Mouse (Mus musculus): ENCODE data around the gene Asic4.

Gene Asic4

DNA sequence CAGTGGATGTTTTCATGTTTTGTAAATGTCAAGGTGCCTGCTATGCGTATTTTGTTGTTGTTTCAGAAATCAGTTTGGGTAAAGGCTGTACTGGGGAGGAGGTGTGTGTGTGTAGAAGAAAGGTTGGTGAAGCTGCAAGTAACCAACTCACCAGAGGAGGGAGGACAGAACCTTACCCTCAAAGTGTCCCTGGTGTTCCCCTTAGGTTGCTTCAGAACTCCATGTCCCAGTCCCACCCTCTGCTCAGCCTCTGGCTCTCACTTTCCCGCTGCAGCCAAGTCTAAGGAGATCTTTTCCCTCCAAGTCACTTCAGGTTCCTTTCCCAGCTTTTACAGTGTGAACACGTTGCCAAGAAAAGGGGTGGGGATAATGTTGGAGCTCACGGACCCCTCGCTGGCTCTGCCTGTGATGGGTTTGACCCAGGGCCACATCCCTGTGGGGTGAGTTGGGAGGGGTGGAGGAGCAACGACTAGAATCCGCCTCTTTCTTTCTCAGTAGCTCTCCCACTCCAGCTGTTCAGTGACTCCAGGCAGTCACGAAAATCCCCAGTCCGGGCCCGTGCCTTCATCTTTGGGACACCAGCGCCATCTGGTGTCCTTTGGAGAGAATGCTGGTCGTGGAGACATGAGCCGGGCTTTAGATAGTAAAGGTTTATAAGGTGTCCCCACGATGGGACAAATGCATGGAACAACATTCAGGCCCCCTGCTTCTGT, 17.1 kb downstream of the Asic4 start:
- peak in 1 of 2 experiments; percentile 59 for DNase-seq (ENCODE audit: low spot score in 2 of 2)

DNA sequence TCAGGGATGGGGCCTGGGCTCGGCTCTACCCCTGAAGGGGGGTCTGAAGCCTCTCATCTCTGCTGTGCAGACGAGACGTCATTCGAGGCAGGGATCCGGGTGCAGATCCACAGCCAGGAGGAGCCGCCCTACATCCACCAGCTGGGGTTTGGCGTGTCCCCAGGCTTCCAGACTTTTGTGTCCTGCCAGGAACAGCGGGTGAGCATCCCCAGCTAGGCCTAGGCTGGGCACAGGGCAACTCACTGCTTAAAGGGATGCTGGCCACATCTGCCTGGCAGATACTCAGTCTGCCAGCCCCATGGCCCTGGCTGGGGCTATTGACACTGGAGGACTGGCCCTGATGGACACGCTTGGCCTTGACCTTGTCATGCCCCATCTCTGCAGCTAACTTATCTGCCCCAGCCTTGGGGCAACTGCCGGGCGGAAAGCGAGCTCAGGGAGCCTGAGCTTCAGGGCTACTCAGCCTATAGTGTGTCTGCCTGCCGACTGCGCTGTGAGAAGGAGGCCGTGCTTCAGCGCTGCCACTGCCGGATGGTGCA, 19.1 kb downstream of the Asic4 start:
- DNase-seq (ENCODE audit: low spot score in 2 of 2): no peak

DNA sequence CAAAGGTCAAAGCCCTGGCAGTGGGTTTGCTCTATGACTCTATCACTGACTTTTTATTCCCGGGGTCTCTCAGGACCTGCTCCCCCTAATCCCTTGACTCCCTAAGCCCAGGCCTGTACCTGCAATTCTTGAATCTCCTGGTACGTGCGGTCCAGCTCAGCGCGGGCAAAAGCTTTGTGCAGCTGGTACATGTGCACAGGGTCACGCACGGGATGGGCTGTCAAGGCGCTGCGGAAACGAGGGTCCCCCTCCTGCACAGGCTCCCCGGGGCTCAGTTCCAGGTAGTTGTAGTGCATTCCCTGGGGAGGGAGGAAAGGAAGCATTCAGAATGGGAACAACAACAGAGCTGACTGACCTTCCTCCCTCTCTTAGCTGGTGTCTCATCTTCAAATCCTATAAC, 26.2 kb downstream of the Asic4 start:
- DNase-seq (ENCODE audit: low spot score in 2 of 2): no peak

DNA sequence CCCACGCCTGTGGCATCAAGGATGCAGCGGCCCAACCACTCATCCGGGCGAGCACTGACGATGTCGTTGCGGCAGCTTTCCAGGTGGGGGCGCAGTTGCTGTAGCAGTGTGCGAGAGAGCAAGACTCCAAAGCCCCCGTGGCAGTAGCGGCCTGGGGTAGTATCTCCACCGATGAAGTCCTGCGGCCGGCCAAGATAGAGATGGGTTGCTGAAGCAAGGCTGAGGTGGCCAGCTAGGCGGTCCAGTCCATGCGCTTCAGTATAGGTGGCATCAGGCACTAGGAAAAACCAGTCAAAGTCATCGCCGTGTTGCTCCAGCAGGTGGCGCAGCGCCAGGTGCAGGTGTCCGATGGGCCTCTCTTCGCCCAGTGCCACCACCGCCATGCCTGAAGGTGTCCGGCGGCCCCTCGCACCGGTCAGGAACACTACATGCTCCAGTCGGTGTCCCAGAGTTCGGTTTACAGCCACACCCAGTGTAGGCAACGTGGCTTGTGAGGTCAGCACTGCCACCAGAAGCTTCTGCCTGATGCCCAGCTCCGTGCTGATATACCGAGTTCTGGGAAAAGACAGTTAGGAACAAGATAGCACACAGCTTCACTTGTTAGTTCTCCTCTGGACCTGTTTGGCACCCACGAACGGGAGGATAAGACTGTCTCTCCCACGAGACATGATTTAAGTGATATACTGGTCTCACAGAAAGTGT, 27.2 kb downstream of the Asic4 start:
- peak; percentile 84 to 89 for DNase-seq (ENCODE audit: low spot score in 2 of 2)

DNA sequence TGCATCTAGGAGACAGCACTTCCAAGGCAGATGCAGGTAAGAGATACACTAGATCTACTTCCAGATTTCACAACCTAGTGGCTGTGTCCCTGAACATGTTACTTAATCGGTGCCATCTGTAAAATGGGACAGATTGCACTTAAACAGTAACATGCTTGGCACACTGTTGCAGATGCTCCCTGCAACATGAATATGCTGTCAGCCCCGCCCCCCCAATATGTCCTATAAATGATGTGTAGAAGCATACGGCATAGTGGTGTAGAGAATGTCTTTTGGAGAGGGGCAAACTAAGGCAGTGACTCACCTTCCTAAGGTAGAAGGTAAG, 27.7 kb downstream of the Asic4 start:
- no peak for DNase-seq (ENCODE audit: low spot score in 2 of 2)

DNA sequence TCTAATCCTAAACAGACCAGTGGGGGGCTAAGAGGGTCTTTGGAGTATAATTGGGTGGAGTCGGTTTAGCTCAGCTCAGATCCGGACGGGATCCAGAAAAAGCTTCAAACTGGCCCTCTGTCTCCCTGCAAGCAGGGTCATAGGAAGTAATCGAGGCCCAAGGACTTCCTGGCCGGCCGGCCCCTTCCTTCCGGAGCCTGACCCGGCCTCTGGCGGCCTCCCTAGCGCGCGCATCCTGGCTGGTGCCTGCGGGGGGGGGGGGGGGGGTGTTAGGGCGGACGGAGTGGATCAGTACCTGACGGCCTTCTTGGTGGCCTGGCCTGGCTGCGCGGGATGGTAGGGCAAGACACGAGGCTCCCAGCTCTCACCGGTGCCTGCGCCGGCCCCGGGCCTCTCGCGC, 28.3 kb downstream of the Asic4 start:
- DNase-seq (ENCODE audit: low spot score in 2 of 2): peak; percentile 42 to 45

DNA sequence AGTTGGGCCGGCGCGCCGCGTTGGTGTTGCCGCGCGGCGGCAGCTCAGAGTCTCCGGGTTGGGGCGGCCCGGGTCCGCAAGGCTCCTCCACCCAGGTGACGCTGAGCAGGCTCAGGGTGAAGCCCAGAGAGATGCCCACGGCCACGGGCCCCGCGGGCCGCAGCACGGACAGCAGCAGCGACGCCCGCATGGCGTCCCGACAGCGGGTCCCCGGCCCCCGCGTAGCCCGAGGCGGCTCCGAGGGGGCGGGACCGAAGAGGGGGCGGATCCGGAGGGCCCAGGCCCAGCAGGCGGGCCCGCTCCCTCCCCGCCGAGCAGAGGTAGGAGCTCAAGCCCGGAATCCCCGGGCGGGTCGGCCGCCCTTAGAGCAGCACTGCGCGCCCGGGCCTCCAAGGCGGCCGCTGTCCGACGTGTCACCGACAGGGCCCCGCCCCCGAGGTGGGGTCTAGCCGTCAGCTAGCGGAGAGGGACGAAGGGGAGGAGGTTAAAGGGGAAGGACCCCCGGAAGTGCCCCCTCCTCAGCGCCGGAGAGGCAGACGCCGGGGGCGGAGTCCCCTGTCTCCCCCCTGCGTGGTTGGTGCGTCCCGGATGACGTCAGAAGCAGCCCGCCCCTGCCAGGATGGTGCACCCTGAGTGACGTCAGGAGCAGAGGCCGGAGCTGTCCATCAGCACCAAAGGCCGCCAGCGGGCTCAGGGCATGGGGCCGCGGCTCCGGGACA, 28.8 kb downstream of the Asic4 start, which contains the start of the genes Chpf and Tmem198:
Gene Chpf, minus strand, starts transcription at position 392 of the 719 bp plus-strand sequence.
Gene Tmem198, plus strand, starts transcription at position 617 of the 719 bp plus-strand sequence.
- peak; percentile 98 for DNase-seq (ENCODE audit: low spot score in 2 of 2)

DNA sequence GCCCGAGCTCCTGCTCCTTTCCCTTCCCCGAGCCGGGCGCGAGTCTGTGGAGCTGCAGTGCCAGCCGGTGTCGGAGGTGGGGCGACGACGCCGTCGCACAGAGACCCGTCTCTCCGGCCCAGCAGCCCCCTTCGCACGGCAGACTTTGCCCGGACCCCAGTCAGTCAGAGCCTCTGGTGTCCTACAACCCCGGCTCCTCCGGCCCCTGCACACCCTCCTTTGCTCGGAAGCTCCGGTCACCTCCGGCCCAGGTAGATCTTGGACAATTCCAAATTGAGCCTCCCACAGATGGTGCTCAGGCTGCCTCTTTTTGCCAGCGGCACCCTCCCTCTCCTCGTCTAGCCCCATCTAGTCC, 29.4 kb downstream of the Asic4 start:
- DNase-seq (ENCODE audit: low spot score in 2 of 2): no peak

DNA sequence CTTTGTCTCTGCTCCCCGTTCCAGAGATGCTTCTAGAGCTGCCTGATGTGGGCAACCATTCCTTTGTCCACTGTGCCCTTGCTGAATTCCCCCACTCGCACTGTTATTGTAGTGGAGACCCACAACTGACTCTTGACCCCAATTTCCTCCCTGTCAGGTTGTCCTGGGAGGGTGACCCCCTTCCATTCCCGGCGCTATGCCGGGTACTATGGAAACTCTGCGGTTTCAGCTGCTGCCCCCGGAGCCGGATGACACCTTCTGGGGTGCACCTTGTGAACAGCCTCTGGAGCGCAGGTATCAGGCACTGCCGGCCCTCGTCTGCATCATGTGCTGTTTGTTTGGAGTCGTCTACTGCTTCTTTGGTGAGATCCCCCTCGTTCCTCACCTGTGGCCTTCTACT, 29.8 kb downstream of the Asic4 start:
- no peak for DNase-seq (ENCODE audit: low spot score in 2 of 2)

DNA sequence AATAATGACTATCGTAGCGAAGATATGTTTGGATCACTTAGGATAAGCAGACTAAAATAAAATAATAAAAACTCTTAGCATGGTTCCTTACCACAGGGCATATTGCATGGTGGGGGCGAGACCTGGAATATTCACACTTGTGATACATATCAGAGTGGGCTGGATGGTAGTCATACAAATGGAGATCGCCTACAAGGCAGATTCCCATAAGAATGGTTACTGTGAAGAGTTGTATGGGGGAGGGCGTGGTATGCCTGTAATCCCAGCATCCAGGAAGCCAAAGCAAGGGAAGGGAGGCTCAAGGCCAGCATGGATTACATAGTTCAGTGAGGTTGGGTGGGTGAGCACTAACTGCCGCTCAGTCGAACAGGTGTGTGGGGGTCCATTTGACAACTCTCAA, 30.5 kb downstream of the Asic4 start:
- no peak for DNase-seq (ENCODE audit: low spot score in 2 of 2)

DNA sequence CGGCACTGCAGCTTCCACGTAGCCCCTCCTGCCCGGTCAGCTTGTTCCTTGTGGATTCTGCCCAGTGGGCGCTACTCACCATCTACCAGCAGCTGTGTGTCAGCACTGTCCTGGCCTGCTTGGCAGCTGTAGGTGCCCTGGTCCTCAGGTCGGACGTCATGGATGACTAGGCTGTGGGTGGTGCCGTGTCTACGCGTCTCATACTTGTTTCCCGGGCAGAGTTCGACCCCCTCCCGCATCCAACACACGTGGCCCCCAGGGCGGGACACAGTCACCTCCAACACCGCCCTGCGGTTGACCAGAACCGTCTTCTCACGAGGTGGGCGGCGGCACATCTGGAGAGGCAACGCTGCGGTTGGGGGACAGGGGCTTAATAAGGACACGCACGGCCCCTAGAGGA, 36.3 kb downstream of the Asic4 start:
- DNase-seq (ENCODE audit: low spot score in 2 of 2): peak in 1 of 2 experiments; percentile 12

DNA sequence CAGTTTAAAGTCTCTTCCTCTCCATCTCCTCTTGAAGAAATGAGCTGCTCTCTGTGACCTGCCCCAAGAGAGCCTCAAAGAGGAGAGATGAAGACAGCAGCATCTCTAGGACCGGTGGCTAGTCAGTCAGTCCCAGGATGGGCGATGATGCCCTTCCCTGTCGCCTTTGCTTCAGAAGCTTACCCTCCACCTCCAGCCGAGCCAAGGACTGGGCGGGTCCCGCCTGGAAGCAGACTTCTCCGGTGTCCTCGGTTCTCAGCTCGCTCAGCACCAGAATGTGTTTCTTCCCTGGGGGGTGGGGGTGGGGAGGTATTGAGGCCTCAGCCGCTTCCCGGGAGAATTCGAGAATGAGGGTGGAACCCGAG, 36.8 kb downstream of the Asic4 start:
- DNase-seq (ENCODE audit: low spot score in 2 of 2): no peak

DNA sequence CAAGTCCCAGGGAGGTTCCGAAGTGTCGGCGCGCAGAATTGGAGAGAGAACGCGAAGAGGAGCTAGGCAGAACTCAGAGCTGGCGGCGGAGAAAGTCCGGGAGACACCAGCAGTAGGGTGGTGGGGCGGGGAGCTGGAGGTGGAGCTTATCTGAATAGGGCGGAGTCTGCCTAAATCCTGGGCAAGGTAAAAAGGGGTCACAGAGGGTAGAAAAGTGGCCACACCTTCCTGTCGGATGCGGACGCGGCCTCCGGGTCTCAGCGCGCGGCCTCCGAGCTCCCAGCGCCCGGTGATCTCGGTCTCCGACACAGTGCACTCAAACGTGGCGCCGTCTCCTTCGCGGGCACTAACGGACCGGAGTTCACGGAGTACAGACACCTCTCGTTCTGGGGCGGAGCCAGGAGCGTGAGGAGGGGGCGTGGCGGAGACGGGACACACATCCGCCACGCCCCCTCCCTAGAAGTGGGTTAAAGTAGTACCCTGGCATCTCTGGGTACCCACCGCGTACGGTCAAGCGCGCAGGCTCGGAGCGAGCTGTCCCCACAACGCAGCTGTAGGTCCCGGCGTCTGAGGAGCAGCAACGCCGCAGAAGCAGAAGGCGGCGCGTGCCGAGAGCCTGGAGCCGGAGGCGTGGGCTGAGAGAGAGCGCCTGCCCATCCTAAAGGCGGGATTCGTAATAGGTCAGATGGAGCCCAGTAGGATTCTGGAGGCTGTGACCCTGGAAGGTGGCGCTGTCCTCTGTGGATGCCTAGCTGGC, 37.3 kb downstream of the Asic4 start:
- peak; percentile 23 to 55 for DNase-seq (ENCODE audit: low spot score in 2 of 2)

DNA sequence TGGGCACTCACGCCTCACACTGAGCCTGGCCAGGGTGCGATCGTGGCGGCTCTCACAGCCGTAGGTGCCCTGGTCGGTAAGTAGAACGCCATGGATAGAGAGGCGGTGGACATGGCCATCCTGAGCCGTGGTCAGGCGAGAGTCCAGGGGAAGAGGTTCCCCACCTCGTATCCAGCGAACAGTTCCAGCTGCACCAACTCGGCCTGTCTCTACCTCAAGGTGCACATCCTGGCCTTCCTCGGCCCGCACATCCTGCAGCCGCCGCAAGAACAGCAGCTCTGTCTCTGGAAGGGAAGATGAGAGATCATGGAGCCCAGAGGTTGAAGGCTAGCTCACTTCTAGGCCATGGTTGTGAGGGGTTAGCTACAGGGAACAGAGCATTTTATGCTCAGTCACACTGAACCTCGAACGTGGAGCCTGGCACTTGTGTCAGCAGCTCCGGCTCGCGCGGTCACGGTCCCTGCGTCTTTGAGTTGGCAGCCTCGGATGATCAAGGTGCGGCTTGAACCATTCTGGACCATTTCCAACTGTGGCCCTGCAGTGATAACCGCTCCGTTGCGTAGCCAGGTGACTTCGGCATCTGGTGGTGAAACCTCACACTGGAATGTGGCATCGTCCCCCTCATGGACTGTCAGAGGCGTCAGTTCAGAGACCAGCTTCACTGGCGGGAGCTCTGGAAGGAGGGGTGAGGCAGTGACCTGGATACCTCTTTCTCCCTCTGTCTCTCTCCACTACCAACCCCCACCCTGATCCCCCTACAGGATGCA, 40.7 kb downstream of the Asic4 start:
- DNase-seq (ENCODE audit: low spot score in 2 of 2): no peak

DNA sequence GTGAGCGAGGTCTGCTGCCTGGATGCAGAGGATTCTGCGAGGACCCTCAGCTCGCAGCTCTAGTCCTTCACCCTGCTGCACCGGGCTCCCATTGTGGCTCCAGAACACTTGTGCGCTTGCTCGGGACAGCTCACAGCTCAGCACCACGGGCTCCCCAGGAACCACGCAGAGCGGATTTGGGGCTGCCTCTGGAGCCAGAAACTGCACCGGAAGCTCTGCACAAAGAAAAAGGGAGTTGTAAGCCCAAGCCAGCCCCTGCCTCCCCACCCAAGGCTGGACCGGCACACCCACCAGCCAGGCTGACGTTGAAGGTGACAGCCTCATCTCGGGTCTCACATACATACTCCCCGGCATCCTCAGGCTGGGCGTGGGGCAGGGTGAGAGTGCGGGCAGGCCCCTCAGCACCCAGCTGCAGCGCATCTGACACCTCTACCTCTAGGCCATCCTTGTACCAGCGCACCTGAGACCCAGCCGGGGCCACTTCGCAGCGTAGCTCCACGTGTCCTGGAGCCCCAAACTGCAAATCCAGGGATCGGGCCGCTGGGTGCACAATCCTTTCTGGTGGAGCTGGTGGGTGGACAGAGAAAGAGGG, 42.4 kb downstream of the Asic4 start:
- DNase-seq (ENCODE audit: low spot score in 2 of 2): no peak

DNA sequence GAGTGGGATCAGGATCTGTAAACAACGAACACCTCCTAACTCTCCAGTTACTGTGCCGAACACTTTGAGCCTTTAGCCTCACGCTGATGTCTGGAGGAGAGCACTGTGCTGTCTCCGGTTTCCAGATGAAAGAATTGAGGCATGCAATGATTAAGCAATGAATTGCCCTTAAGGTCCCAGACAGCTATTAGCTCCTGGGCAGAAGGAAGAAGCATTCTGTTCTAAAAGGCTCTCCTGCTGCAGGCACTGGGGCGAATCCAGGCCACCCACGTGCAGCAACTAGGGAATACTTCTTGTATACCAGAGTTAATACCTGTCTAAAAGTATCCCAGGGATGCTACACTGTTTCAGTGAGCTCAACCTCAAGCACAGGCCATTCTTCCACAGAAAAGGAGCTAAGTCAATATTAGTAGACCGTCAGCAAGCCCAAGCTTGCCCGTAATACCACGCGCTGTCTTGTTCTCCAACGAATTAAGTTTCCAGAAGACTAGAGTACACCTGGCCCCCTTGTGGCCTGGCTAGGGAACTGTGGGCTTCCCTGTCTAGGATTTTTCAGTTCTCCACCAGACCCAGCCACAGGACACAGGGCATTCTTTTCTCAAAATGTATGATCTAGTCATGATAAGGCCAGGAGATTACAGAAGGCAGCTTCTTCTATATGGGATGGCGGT, 44.8 kb downstream of the Asic4 start:
- no peak for DNase-seq (ENCODE audit: low spot score in 2 of 2)

DNA sequence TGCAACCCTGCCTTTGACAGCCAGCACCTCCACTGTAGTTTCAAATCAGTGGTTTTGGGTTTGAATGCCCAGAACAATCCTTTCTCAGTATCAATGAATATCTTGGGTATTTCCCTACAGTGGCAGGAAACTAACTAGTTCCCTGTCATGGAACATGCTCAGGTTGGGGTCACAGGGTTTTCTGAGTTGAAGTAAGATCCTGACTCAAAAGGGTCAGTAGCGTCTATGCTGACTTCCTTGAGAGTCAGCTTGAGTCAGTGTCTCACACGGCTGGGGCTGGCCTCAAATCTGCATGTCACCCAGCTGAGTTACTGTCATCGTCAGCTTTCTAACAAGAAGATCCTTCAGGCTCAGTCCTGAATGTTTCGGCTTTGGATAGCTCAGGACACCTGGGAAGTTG, 48.7 kb downstream of the Asic4 start:
- no peak for DNase-seq (ENCODE audit: low spot score in 2 of 2)

DNA sequence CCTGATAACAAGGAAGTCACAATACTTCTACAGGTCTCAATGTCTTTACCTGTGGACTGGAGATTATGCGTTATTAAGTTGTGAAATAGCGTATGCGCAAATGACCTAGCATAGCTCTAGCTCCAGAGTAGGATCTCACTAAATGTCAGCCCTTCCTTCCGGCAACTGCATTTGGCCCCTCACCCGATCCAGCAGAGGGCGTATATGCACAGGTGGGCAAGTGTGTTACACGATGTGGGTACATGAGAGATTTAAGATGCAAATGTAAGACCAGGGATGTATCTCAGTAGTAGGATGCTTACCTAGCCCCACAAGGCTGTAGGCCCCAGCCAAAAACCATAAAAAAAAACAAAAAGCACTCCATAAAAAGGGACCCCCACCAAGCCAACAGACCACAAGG, 49.2 kb downstream of the Asic4 start:
- DNase-seq (ENCODE audit: low spot score in 2 of 2): no peak

DNA sequence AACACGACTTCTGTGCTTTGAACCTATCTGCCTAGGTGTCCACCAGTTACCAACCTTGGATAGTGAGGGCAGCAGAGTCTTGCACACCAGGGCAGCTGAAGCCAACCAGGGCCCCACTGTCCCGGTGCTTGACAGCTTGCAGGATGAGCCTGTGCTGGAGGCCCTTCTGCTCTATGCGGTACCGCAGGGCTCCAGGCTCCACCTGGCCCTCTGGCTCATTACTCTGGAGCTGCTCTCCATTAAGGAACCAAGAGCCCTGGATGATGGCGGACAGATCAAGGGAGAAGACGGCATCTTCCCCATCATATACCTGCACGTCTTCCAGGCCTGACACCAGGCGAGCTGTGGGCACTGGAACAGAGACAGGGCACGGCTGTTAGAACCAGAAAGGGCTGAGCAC, 51.7 kb downstream of the Asic4 start:
- no peak for DNase-seq (ENCODE audit: low spot score in 2 of 2)

DNA sequence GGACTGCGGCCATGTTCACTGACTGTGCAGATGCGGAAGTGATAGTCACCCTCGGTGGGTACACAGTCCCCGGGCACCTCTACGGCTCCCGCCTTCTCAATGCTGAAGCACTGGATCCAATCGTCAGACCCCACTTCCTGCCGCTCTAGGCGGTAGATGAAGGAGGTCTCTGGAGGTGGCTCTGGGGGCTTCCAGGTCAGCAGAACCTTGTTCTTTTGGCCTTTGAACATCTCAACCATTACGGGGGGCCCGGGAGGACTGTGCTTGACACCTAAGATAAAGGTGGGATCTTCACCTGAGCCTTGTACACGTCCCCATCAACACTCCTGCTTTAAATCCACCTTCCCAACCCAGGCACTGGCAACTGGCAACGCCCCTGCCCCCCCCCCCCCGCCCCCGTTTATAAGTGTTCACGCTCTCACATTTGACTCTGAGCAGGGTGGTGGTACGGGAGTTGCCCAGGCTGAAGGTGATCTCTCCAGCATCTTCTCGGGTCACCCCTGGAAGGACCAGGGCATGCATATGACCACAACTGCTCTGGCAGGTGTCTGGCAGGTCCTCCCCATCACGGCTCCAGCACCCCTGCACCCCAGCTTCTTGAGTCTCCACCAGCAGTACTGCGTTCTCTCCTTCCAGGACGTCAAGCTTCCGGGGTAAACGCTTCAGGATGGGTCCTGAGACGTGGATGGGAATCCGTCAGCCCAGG, 52.9 kb downstream of the Asic4 start:
- no peak for DNase-seq (ENCODE audit: low spot score in 2 of 2)

Measured in natural killer cell, adult 2 months (primary cell).